18 mouse cellular contexts compared by ENCODE assay signal in genomic region chr10:120854329-120854728, GRCm38 (mm10). TPM values are rescaled to one million over a fixed set of nuclear protein-coding genes. Genes with fewer than 3 reads are reported as not detected.
DNase-seq lines count a peak whose midpoint lies in the region; ATAC-seq lines count a peak whose summit lies in the region.
"Had no signal": no experiment of that assay in that cellular context is flagged by ENCODE, and none has a peak within 500 bp of the region (broad histone marks: within the 10 kb centered on the region; RNA-seq: fewer than 3 reads in every experiment).

No protein-coding gene starts in this region.

- no peaks in the 10 kb centered on the region for H3K36me3 ChIP-seq in hindbrain, embryonic 10.5 days
- H3K36me3 ChIP-seq in hindbrain, embryonic 12.5 days, result no peaks in the 10 kb centered on the region
- no peaks in the 10 kb centered on the region for H3K36me3 ChIP-seq in embryonic facial prominence, embryonic 12.5 days
- H3K36me3 ChIP-seq in forebrain, embryonic 15.5 days, result no peaks in the 10 kb centered on the region
- no peaks in the 10 kb centered on the region for H3K36me3 ChIP-seq in neural tube, embryonic 15.5 days
- H3K36me3 ChIP-seq: liver, embryonic 13.5 days; stomach, embryonic 15.5 days had no signal

- no peak overlapping the region for H3K9ac ChIP-seq in hindbrain, embryonic 12.5 days
- H3K9ac ChIP-seq in embryonic facial prominence, embryonic 12.5 days, result no peak overlapping the region
- no peak overlapping the region for H3K9ac ChIP-seq in forebrain, embryonic 15.5 days (replicated peaks)
- no peak overlapping the region for H3K9ac ChIP-seq in neural tube, embryonic 15.5 days (replicated peaks)
- H3K9ac ChIP-seq: heart, embryonic 15.5 days; liver, embryonic 13.5 days; lung, embryonic 14.5 days; stomach, embryonic 15.5 days had no signal

- no peak overlapping the region for H3K4me3 ChIP-seq in hindbrain, embryonic 10.5 days
- H3K4me3 ChIP-seq in hindbrain, embryonic 12.5 days, result no peak overlapping the region
- no peak overlapping the region for H3K4me3 ChIP-seq in embryonic facial prominence, embryonic 12.5 days
- H3K4me3 ChIP-seq in forebrain, embryonic 15.5 days, result 0 out of 2 replicates have a peak overlapping the region, but pooled peaks have one; percentile 8
- H3K4me3 ChIP-seq in neural tube, embryonic 15.5 days (replicated peaks), result no peak overlapping the region
- H3K4me3 ChIP-seq: heart, embryonic 15.5 days; liver, embryonic 13.5 days; stomach, embryonic 15.5 days had no signal

- no peak overlapping the region for H3K4me2 ChIP-seq in hindbrain, embryonic 12.5 days (replicated peaks)
- H3K4me2 ChIP-seq in embryonic facial prominence, embryonic 12.5 days (replicated peaks), result peak overlapping the region; percentile 12; the same call in 1 of the 2 replicates
- H3K4me2 ChIP-seq in forebrain, embryonic 15.5 days (replicated peaks), result peak overlapping the region; percentile 35
- H3K4me2 ChIP-seq in neural tube, embryonic 15.5 days, result peak overlapping the region; percentile 13; the same call in 1 of the 2 replicates
- H3K4me2 ChIP-seq: heart, embryonic 15.5 days; liver, embryonic 13.5 days; lung, embryonic 14.5 days; stomach, embryonic 15.5 days had no signal

- peaks cover 52% of the 10 kb centered on the region for H3K4me1 ChIP-seq in hindbrain, embryonic 10.5 days (replicated peaks)
- peaks cover 35% of the 10 kb centered on the region for H3K4me1 ChIP-seq in hindbrain, embryonic 12.5 days
- peaks cover 70% of the 10 kb centered on the region for H3K4me1 ChIP-seq in embryonic facial prominence, embryonic 12.5 days
- peaks cover 36% of the 10 kb centered on the region for H3K4me1 ChIP-seq in forebrain, embryonic 15.5 days
- H3K4me1 ChIP-seq in neural tube, embryonic 15.5 days, result peaks cover 20% of the 10 kb centered on the region
- H3K4me1 ChIP-seq: liver, embryonic 13.5 days had no signal

- ATAC-seq in hindbrain, embryonic 12.5 days (ENCODE audit: low FRiP score), result no peak
- no peak for ATAC-seq in embryonic facial prominence, embryonic 12.5 days (ENCODE audit: insufficient number of reproducible peaks, insufficient read depth, low FRiP score, low TSS enrichment)
- ATAC-seq in forebrain, embryonic 15.5 days (replicated peaks), result no peak
- ATAC-seq in neural tube, embryonic 15.5 days (ENCODE audit: low FRiP score), result no peak

- H3K9me3 ChIP-seq in hindbrain, embryonic 10.5 days, result no peaks in the 10 kb centered on the region
- no peaks in the 10 kb centered on the region for H3K9me3 ChIP-seq in hindbrain, embryonic 12.5 days (replicated peaks)
- no peaks in the 10 kb centered on the region for H3K9me3 ChIP-seq in embryonic facial prominence, embryonic 12.5 days
- H3K9me3 ChIP-seq in forebrain, embryonic 15.5 days, result no peaks in the 10 kb centered on the region
- no peaks in the 10 kb centered on the region for H3K9me3 ChIP-seq in neural tube, embryonic 15.5 days (replicated peaks)
- H3K9me3 ChIP-seq: heart, embryonic 15.5 days; liver, embryonic 13.5 days; stomach, embryonic 15.5 days had no signal

- H3K27ac ChIP-seq in hindbrain, embryonic 10.5 days, result peak overlapping the region; percentile 68
- no peak overlapping the region for H3K27ac ChIP-seq in hindbrain, embryonic 12.5 days
- peak overlapping the region; percentile 51; the same call in 1 of the 2 replicates for H3K27ac ChIP-seq in embryonic facial prominence, embryonic 12.5 days
- no peak overlapping the region for H3K27ac ChIP-seq in forebrain, embryonic 15.5 days (replicated peaks)
- H3K27ac ChIP-seq in neural tube, embryonic 15.5 days (replicated peaks), result no peak overlapping the region
- H3K27ac ChIP-seq: heart, embryonic 15.5 days; kidney, postnatal 0 days; liver, embryonic 13.5 days; stomach, embryonic 15.5 days had no signal

- peaks cover 5% of the 10 kb centered on the region; the same call in 1 of the 2 replicates for H3K27me3 ChIP-seq in hindbrain, embryonic 10.5 days (ENCODE audit: insufficient read depth, poor library complexity, severe bottlenecking)
- H3K27me3 ChIP-seq in hindbrain, embryonic 12.5 days, result 0 out of 2 replicates have a peak, but pooled peaks cover 4% of the 10 kb centered on the region
- no peaks in the 10 kb centered on the region for H3K27me3 ChIP-seq in embryonic facial prominence, embryonic 12.5 days
- H3K27me3 ChIP-seq in forebrain, embryonic 15.5 days, result no peaks in the 10 kb centered on the region
- no peaks in the 10 kb centered on the region for H3K27me3 ChIP-seq in neural tube, embryonic 15.5 days (replicated peaks)
- H3K27me3 ChIP-seq: heart, embryonic 15.5 days; liver, embryonic 13.5 days; stomach, embryonic 15.5 days had no signal

- WGBS in hindbrain, embryonic 10.5 days, result 29% methylated on average over 10 of the region's 10 CpGs
- WGBS in hindbrain, embryonic 12.5 days, result 26% methylated on average over 10 of the region's 10 CpGs
- 25% methylated on average over 10 of the region's 10 CpGs for WGBS in embryonic facial prominence, embryonic 12.5 days
- 7% methylated on average over 10 of the region's 10 CpGs for WGBS in forebrain, embryonic 15.5 days
- WGBS in neural tube, embryonic 15.5 days, result 17% methylated on average over 10 of the region's 10 CpGs

- no peak for DNase-seq in hindbrain, embryonic 10.5 days (ENCODE audit: low spot score)
- no peak for DNase-seq in cerebellum, adult 9-11 months
- DNase-seq in B cell, adult 2 months, result no peak
- DNase-seq: cerebellum, adult 9-10 months; gastrocnemius, postnatal 25 days; kidney, adult 18-20 months; liver, embryonic 13.5 days; lung, embryonic 14.5 days; lung, postnatal 4 days; right cerebral cortex, postnatal 25 days; thymus, adult 2 months had no signal

RNA-seq across cellular contexts. Expression of gene Msrb3, which starts 44.6 kb away (rescaled TPM):
- 3.1 and 4.5 TPM in 2 replicates for polyA plus RNA-seq in hindbrain, embryonic 10.5 days (2016; fragmentation: Nextera tagmentation; extraction: Ambion mirVana)
- 6.3 TPM in 2 replicates for polyA plus RNA-seq in hindbrain, embryonic 12.5 days (2016; fragmentation: Nextera tagmentation; extraction: Ambion mirVana)
- 9.2 and 10.3 TPM in 2 replicates for polyA plus RNA-seq in embryonic facial prominence, embryonic 12.5 days (2016; fragmentation: Nextera tagmentation; extraction: Ambion mirVana)
- 1.5 and 1.7 TPM in 2 replicates for polyA plus RNA-seq in forebrain, embryonic 15.5 days (2015; fragmentation: Nextera tagmentation; extraction: Ambion mirVana)
- polyA plus RNA-seq in neural tube, embryonic 15.5 days (2015; fragmentation: Nextera tagmentation; extraction: Ambion mirVana), result 1.2 and 4.1 TPM in 2 replicates

Comparison
In these comparisons a context has a peak if more than half of its experiments do, and no peak if none do; other contexts are left out.
1. H3K27ac ChIP-seq: peak in hindbrain, embryonic 10.5 days (single experiment) and embryonic facial prominence, embryonic 12.5 days (single experiment); none in hindbrain, embryonic 12.5 days (single experiment), forebrain, embryonic 15.5 days (single experiment) and neural tube, embryonic 15.5 days (single experiment).